Mouse (Mus musculus): ENCODE results near the gene Gm20425. TPM values are rescaled to one million over a fixed set of nuclear protein-coding genes. Genes with fewer than 3 reads are reported as not detected.

Gene Gm20425
- total RNA-seq (2023; ENCODE audit: inconsistent age), result 0.93 to 4.8 TPM in 2 of 4 replicates, not detected in the others

GRCm38 (mm10) chr9:103230151-103230951 is at the start of gene Gm20425, which contains the start of gene Trf:
TSS of gene Gm20425 (minus strand) at chr9:103230307.
TSS of gene Trf (minus strand) at chr9:103230444.

GRCm38 (mm10) chr9:103201561-103202260 is 28.4 kb downstream of the Gm20425 start, which contains the start of gene Srprb:
TSS of gene Srprb (minus strand) at chr9:103202137.

Other genes with a start within 250 kb of the Gm20425 start
- 0.06 TPM in 1 of 4 replicates, not detected in the others for gene Slco2a1, start 241.6 kb downstream of the Gm20425 start, total RNA-seq (2023; ENCODE audit: inconsistent age)
- gene Rab6b, start 118.5 kb downstream of the Gm20425 start, total RNA-seq (2023; ENCODE audit: inconsistent age), result 0.30 to 1.0 TPM (median 0.89 TPM) in 4 replicates
- gene Srprb, start 28.2 kb downstream of the Gm20425 start, total RNA-seq (2023; ENCODE audit: inconsistent age), result 18.0 to 19.1 TPM (median 18.8 TPM) in 4 replicates
- gene Trf, start 137 bp upstream of the Gm20425 start, total RNA-seq (2023; ENCODE audit: inconsistent age), result 7.1 to 23.5 TPM (median 12.5 TPM) in 4 replicates
- gene 1300017J02Rik, start 74.8 kb upstream of the Gm20425 start, total RNA-seq (2023; ENCODE audit: inconsistent age), result 1.8 TPM in 1 of 4 replicates, not detected in the others
- 80.0 to 91.7 TPM (median 85.8 TPM) in 4 replicates for gene Topbp1, start 74.9 kb upstream of the Gm20425 start, total RNA-seq (2023; ENCODE audit: inconsistent age)
- 175 to 191 TPM (median 179 TPM) in 4 replicates for gene Cdv3, start 135.5 kb upstream of the Gm20425 start, total RNA-seq (2023; ENCODE audit: inconsistent age)

Data from B cell, adult (primary cell).